Mouse (Mus musculus): ENCODE results near the gene Ubap2. TPM values are rescaled to one million over a fixed set of nuclear protein-coding genes. Genes with fewer than 3 reads are reported as not detected.

Ubap2 gene
- polyA plus RNA-seq, 1 experiment, result 80.3 TPM

- WGBS, result 86% methylated on average over 2 of the region's 2 CpGs
- H3K27ac ChIP-seq (ENCODE audit: insufficient read depth, low read depth, low read length), result no peak overlapping the region
These were observed 104.0 kb downstream of the Ubap2 start for GRCm38 (mm10) chr4:41170970-41171369.

DNA sequence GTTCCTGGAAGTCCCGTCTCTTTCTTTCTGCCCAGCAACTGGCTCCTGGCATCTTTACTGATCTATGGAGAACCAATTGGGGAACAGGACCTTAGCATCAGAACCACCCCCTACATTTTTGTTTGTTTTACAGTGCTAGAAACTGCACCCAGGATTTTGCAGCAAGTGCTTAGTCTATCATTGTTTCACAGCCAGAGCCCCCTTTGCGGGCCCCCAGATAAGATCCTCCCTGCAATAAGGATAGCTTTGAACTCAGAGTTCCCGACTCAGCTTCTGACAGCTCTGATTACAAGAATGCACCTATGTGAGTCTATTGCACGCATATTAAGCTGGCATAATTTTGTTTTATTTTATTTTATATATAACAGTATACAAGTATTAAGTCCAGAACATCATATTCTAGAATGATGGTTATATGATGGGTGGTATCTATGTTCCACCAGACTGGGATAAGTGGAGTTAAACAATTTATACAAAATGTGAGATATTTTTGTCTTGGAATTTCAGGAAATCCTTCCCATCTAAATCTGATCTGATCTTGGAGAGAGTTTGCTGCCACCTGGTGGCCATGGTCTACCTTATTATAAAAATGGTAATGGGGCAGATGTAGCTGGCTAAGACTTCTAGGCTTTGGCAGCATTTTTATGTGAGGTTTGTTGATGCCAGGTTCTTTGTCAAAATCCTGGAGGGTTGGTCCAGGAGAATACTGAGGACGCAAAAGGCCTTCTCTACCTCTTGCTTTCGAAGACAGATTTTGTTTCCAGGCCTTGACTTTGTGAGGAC, 109.1 kb downstream of the Ubap2 start:
- Histone ChIP-seq H3K36me3 (ENCODE audit: control insufficient read depth, insufficient read depth, low read length) (peaks cover 6% of the 10 kb centered on the region), H3K4me1 (ENCODE audit: control insufficient read depth, insufficient read depth, insufficient read length, low read length) (no peaks in the 10 kb centered on the region), H3K27ac (ENCODE audit: insufficient read depth, low read depth, low read length) (no peak overlapping the region), H3K27me3 (ENCODE audit: control insufficient read depth, insufficient read depth, low read length) (no peaks in the 10 kb centered on the region), H3K4me3 (ENCODE audit: low read depth, low read length) (no peak overlapping the region)
- 64% methylated on average over 6 of the region's 6 CpGs for WGBS
- TF ChIP-seq POLR2A (IDR thresholded peaks at IDR 0.05; ENCODE audit: low read depth, low read length) (no peak), CTCF (IDR thresholded peaks at IDR 0.05; ENCODE audit: extremely low read depth, insufficient read length, insufficient replicate concordance, low read depth, low read length) (no peak)

More at GRCm38 (mm10) chr4:41170970-41171369, 104.0 kb downstream of the Ubap2 start:
- TF ChIP-seq CTCF (IDR thresholded peaks at IDR 0.05; ENCODE audit: extremely low read depth, insufficient read length, insufficient replicate concordance, low read depth, low read length) (no peak), POLR2A (IDR thresholded peaks at IDR 0.05; ENCODE audit: low read depth, low read length) (no peak)
- no peaks in the 10 kb centered on the region for H3K4me1 ChIP-seq (ENCODE audit: control insufficient read depth, insufficient read depth, insufficient read length, low read length)
- H3K36me3 ChIP-seq (ENCODE audit: control insufficient read depth, insufficient read depth, low read length), result peaks cover 15% of the 10 kb centered on the region
- H3K27me3 ChIP-seq (ENCODE audit: control insufficient read depth, insufficient read depth, low read length), result no peaks in the 10 kb centered on the region
- no peak overlapping the region for H3K4me3 ChIP-seq (ENCODE audit: low read depth, low read length)

DNA sequence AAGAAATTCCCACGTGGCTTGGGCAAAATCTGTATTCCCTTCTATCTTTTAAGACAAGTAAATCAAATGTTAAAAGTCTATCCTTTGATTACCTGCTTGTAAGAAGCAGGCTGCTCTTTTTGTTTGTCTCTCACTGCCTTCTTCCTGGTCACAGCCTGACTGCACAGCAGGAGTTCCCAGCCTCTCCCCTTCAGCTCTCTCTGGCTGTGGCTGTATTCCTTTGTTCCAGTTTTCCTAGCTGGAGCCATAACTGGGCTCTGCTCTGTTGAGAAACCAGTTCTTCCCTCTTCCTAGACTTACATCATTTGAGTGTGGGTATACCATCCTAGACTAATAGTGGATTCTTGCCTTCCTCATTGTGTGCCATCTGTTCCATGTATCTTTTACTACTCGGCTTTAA, 110.0 kb downstream of the Ubap2 start:
- no peak overlapping the region for H3K27ac ChIP-seq (ENCODE audit: insufficient read depth, low read depth, low read length)
- WGBS, result 47% methylated on average over 2 of the region's 2 CpGs
- no peaks in the 10 kb centered on the region for H3K4me1 ChIP-seq (ENCODE audit: control insufficient read depth, insufficient read depth, insufficient read length, low read length)
- no peaks in the 10 kb centered on the region for H3K27me3 ChIP-seq (ENCODE audit: control insufficient read depth, insufficient read depth, low read length)
- TF ChIP-seq POLR2A (IDR thresholded peaks at IDR 0.05; ENCODE audit: low read depth, low read length), result no peak
- TF ChIP-seq CTCF (IDR thresholded peaks at IDR 0.05; ENCODE audit: extremely low read depth, insufficient read length, insufficient replicate concordance, low read depth, low read length), result no peak
- peaks cover 6% of the 10 kb centered on the region for H3K36me3 ChIP-seq (ENCODE audit: control insufficient read depth, insufficient read depth, low read length)
- no peak overlapping the region for H3K4me3 ChIP-seq (ENCODE audit: low read depth, low read length)

- no peaks in the 10 kb centered on the region for H3K27me3 ChIP-seq (ENCODE audit: control insufficient read depth, insufficient read depth, low read length)
- TF ChIP-seq CTCF (IDR thresholded peaks at IDR 0.05; ENCODE audit: extremely low read depth, insufficient read length, insufficient replicate concordance, low read depth, low read length) (no peak), POLR2A (IDR thresholded peaks at IDR 0.05; ENCODE audit: low read depth, low read length) (no peak)
- H3K4me3 ChIP-seq (ENCODE audit: low read depth, low read length), result no peak overlapping the region
- WGBS, result 97% methylated on average over 3 of the region's 3 CpGs
- no peak overlapping the region for H3K27ac ChIP-seq (ENCODE audit: insufficient read depth, low read depth, low read length)
- H3K36me3 ChIP-seq (ENCODE audit: control insufficient read depth, insufficient read depth, low read length), result no peaks in the 10 kb centered on the region
- H3K4me1 ChIP-seq (ENCODE audit: control insufficient read depth, insufficient read depth, insufficient read length, low read length), result peaks cover 3% of the 10 kb centered on the region; the same call in 1 of the 2 replicates
These were observed 113.7 kb downstream of the Ubap2 start for GRCm38 (mm10) chr4:41161232-41161631.

- H3K36me3 ChIP-seq (ENCODE audit: control insufficient read depth, insufficient read depth, low read length), result no peaks in the 10 kb centered on the region
- TF ChIP-seq POLR2A (IDR thresholded peaks at IDR 0.05; ENCODE audit: low read depth, low read length) (no peak), CTCF (IDR thresholded peaks at IDR 0.05; ENCODE audit: extremely low read depth, insufficient read length, insufficient replicate concordance, low read depth, low read length) (no peak)
- H3K4me3 ChIP-seq (ENCODE audit: low read depth, low read length), result no peak overlapping the region
- 93% methylated on average over 1 of the region's 1 CpGs for WGBS
- H3K4me1 ChIP-seq (ENCODE audit: control insufficient read depth, insufficient read depth, insufficient read length, low read length), result peaks cover 3% of the 10 kb centered on the region; the same call in 1 of the 2 replicates
- H3K27ac ChIP-seq (ENCODE audit: insufficient read depth, low read depth, low read length), result no peak overlapping the region
- H3K27me3 ChIP-seq (ENCODE audit: control insufficient read depth, insufficient read depth, low read length), result no peaks in the 10 kb centered on the region
These were observed 116.7 kb downstream of the Ubap2 start for GRCm38 (mm10) chr4:41158251-41158650.

GRCm38 (mm10) chr4:41156961-41157360, 118.0 kb downstream of the Ubap2 start:
- Histone ChIP-seq H3K36me3 (ENCODE audit: control insufficient read depth, insufficient read depth, low read length) (no peaks in the 10 kb centered on the region), H3K27me3 (ENCODE audit: control insufficient read depth, insufficient read depth, low read length) (no peaks in the 10 kb centered on the region), H3K4me3 (ENCODE audit: low read depth, low read length) (no peak overlapping the region), H3K27ac (ENCODE audit: insufficient read depth, low read depth, low read length) (0 out of 2 replicates have a peak overlapping the region, but pooled peaks have one; percentile 10), H3K4me1 (ENCODE audit: control insufficient read depth, insufficient read depth, insufficient read length, low read length) (peaks cover 3% of the 10 kb centered on the region; the same call in 1 of the 2 replicates)
- 32% methylated on average over 9 of the region's 9 CpGs for WGBS
- no peak for TF ChIP-seq POLR2A (IDR thresholded peaks at IDR 0.05; ENCODE audit: low read depth, low read length)
- TF ChIP-seq CTCF (IDR thresholded peaks at IDR 0.05; ENCODE audit: extremely low read depth, insufficient read length, insufficient replicate concordance, low read depth, low read length), result no peak

- TF ChIP-seq CTCF (IDR thresholded peaks at IDR 0.05; ENCODE audit: extremely low read depth, insufficient read length, insufficient replicate concordance, low read depth, low read length) (no peak), POLR2A (IDR thresholded peaks at IDR 0.05; ENCODE audit: low read depth, low read length) (no peak)
- H3K27me3 ChIP-seq (ENCODE audit: control insufficient read depth, insufficient read depth, low read length), result no peaks in the 10 kb centered on the region
- 74% methylated on average over 3 of the region's 3 CpGs for WGBS
These were observed 121.8 kb downstream of the Ubap2 start for GRCm38 (mm10) chr4:41153146-41153545.

More at GRCm38 (mm10) chr4:41153146-41153545, 121.8 kb downstream of the Ubap2 start:
- Histone ChIP-seq H3K27ac (ENCODE audit: insufficient read depth, low read depth, low read length) (no peak overlapping the region), H3K4me1 (ENCODE audit: control insufficient read depth, insufficient read depth, insufficient read length, low read length) (peaks cover 5% of the 10 kb centered on the region; the same call in 1 of the 2 replicates), H3K4me3 (ENCODE audit: low read depth, low read length) (no peak overlapping the region), H3K36me3 (ENCODE audit: control insufficient read depth, insufficient read depth, low read length) (0 out of 2 replicates have a peak, but pooled peaks cover 1% of the 10 kb centered on the region)
